Mouse (Mus musculus): Measurements from ENCODE around the gene Dmxl2.

Dmxl2 gene

GRCm38 (mm10) chr9:54501453-54502110 is at the start of gene Dmxl2:
Gene Dmxl2, minus strand, starts transcription at chr9:54501626.
- peak; percentile 43 to 70 for DNase-seq (ENCODE audit: low read depth in 1 of 2, low spot score in 2 of 2)

- DNase-seq (ENCODE audit: low read depth in 1 of 2, low spot score in 2 of 2) = no peak
These were observed 48.0 kb upstream of the Dmxl2 start for GRCm38 (mm10) chr9:54549433-54549832.

GRCm38 (mm10) chr9:54547536-54547935 is 46.1 kb upstream of the Dmxl2 start:
- peak in 1 of 2 experiments; percentile 21 for DNase-seq (ENCODE audit: low read depth in 1 of 2, low spot score in 2 of 2)

GRCm38 (mm10) chr9:54544954-54545315 is 43.5 kb upstream of the Dmxl2 start:
- no peak for DNase-seq (ENCODE audit: low read depth in 1 of 2, low spot score in 2 of 2)

- DNase-seq (ENCODE audit: low read depth in 1 of 2, low spot score in 2 of 2) = no peak
These were observed 43.0 kb upstream of the Dmxl2 start for GRCm38 (mm10) chr9:54544212-54544953.

- no peak for DNase-seq (ENCODE audit: low read depth in 1 of 2, low spot score in 2 of 2)
These were observed 39.4 kb upstream of the Dmxl2 start for GRCm38 (mm10) chr9:54540801-54541200.

- no peak for DNase-seq (ENCODE audit: low read depth in 1 of 2, low spot score in 2 of 2)
These were observed 37.3 kb upstream of the Dmxl2 start, which contains the start of gene Sh2d7 for GRCm38 (mm10) chr9:54538684-54539083. Gene Sh2d7, plus strand, starts transcription at chr9:54538984.

- DNase-seq (ENCODE audit: low read depth in 1 of 2, low spot score in 2 of 2) = no peak
These were observed 36.8 kb upstream of the Dmxl2 start for GRCm38 (mm10) chr9:54538244-54538643.

GRCm38 (mm10) chr9:54537480-54537879 is 36.1 kb upstream of the Dmxl2 start:
- DNase-seq (ENCODE audit: low read depth in 1 of 2, low spot score in 2 of 2) = no peak

- DNase-seq (ENCODE audit: low read depth in 1 of 2, low spot score in 2 of 2) = no peak
These were observed 35.6 kb upstream of the Dmxl2 start for GRCm38 (mm10) chr9:54537030-54537429.

GRCm38 (mm10) chr9:54536236-54536635 is 34.8 kb upstream of the Dmxl2 start:
- no peak for DNase-seq (ENCODE audit: low read depth in 1 of 2, low spot score in 2 of 2)

- no peak for DNase-seq (ENCODE audit: low read depth in 1 of 2, low spot score in 2 of 2)
These were observed 32.5 kb upstream of the Dmxl2 start for GRCm38 (mm10) chr9:54533975-54534374.

- DNase-seq (ENCODE audit: low read depth in 1 of 2, low spot score in 2 of 2) = no peak
These were observed 31.5 kb upstream of the Dmxl2 start for GRCm38 (mm10) chr9:54532926-54533325.

- DNase-seq (ENCODE audit: low read depth in 1 of 2, low spot score in 2 of 2) = no peak
These were observed 30.0 kb upstream of the Dmxl2 start for GRCm38 (mm10) chr9:54531421-54531820.

- DNase-seq (ENCODE audit: low read depth in 1 of 2, low spot score in 2 of 2) = no peak
These were observed 29.4 kb upstream of the Dmxl2 start for GRCm38 (mm10) chr9:54530836-54531235.

- no peak for DNase-seq (ENCODE audit: low read depth in 1 of 2, low spot score in 2 of 2)
These were observed 28.5 kb upstream of the Dmxl2 start for GRCm38 (mm10) chr9:54529950-54530349.

GRCm38 (mm10) chr9:54527694-54528093 is 26.3 kb upstream of the Dmxl2 start:
- DNase-seq (ENCODE audit: low read depth in 1 of 2, low spot score in 2 of 2) = no peak

GRCm38 (mm10) chr9:54520286-54520685 is 18.9 kb upstream of the Dmxl2 start:
- no peak for DNase-seq (ENCODE audit: low read depth in 1 of 2, low spot score in 2 of 2)

GRCm38 (mm10) chr9:54518921-54519320 is 17.5 kb upstream of the Dmxl2 start:
- DNase-seq (ENCODE audit: low read depth in 1 of 2, low spot score in 2 of 2) = no peak

GRCm38 (mm10) chr9:54515991-54516390 is 14.6 kb upstream of the Dmxl2 start:
- DNase-seq (ENCODE audit: low read depth in 1 of 2, low spot score in 2 of 2) = no peak

- no peak for DNase-seq (ENCODE audit: low read depth in 1 of 2, low spot score in 2 of 2)
These were observed 1.4 kb upstream of the Dmxl2 start for GRCm38 (mm10) chr9:54502873-54503272.

- DNase-seq (ENCODE audit: low read depth in 1 of 2, low spot score in 2 of 2) = no peak
These were observed 677 bp upstream of the Dmxl2 start for GRCm38 (mm10) chr9:54502111-54502495.

Data from monocyte, adult 2 months (primary cell).